Mouse (Mus musculus) adrenal gland, postnatal 14 days (tissue): ENCODE measurements at regions not wholly inside any gene's neighbourhood (a gene's known extent, or its start where the extent isn't known, plus 50 kb on each side); places are given as distances from the start of the nearest gene placed in this dataset.
A peak's percentile ranks its signal among the peaks of the same experiment; 100 is the strongest.

ENCODE experiments used
- DNase-seq: peaks from one replicate; pipeline ENCODE4 v3.0.0; 2021; ENCODE audit warnings: mixed read lengths

GRCm38 (mm10) chr1:189991089-189991488 is 68.9 kb upstream of the Smyd2 start:
- DNase-seq: no peak

- DNase-seq: no peak
Measured at GRCm38 (mm10) chr1:189990046-189990622, 68.0 kb upstream of the Smyd2 start.

GRCm38 (mm10) chr1:189989376-189989775 is 67.2 kb upstream of the Smyd2 start:
- peak; percentile 12 for DNase-seq

- no peak for DNase-seq
Measured at GRCm38 (mm10) chr1:189988864-189989263, 66.7 kb upstream of the Smyd2 start.

- no peak for DNase-seq
Measured at GRCm38 (mm10) chr1:189985516-189986205, 63.5 kb upstream of the Smyd2 start.

- DNase-seq: no peak
Measured at GRCm38 (mm10) chr1:189978244-189978643, 56.1 kb upstream of the Smyd2 start.

GRCm38 (mm10) chr1:189975660-189976059 is 53.5 kb upstream of the Smyd2 start:
- no peak for DNase-seq

GRCm38 (mm10) chr1:189972790-189973406 is 50.7 kb upstream of the Smyd2 start:
- DNase-seq: peak; percentile 92
